ENCODE assay signal across 16 mouse cellular contexts in genomic region chr7:30197592-30198129, GRCm38 (mm10). TPM values are rescaled to one million over a fixed set of nuclear protein-coding genes. Genes with fewer than 3 reads are reported as not detected.
DNase-seq lines count a peak whose midpoint lies in the region; ATAC-seq and TF ChIP-seq lines count a peak whose summit lies in the region.
"Had no signal": no experiment of that assay in that cellular context is flagged by ENCODE, and none has a peak within 500 bp of the region (broad histone marks: within the 10 kb centered on the region; RNA-seq: fewer than 3 reads in every experiment).

No protein-coding gene starts in this region.

- H3K4me3 ChIP-seq in cerebellum, adult 2 months (replicated peaks; ENCODE audit: insufficient read depth, low read depth, low read length) = no peak overlapping the region
- H3K4me3 ChIP-seq in kidney, postnatal 0 days (replicated peaks; ENCODE audit: low read depth, low read length) = no peak overlapping the region
- H3K4me3 ChIP-seq in limb, embryonic 15.5 days = no peak overlapping the region
- H3K4me3 ChIP-seq in intestine, postnatal 0 days (ENCODE audit: low read depth, low read length) = no peak overlapping the region
- H3K4me3 ChIP-seq: liver, embryonic 12.5 days had no signal

- peaks cover 30% of the 10 kb centered on the region for H3K4me1 ChIP-seq in cerebellum, adult 2 months (ENCODE audit: control insufficient read depth, insufficient read depth, low read length)
- H3K4me1 ChIP-seq in kidney, postnatal 0 days (replicated peaks; ENCODE audit: insufficient read depth, low read length) = peaks cover 17% of the 10 kb centered on the region
- H3K4me1 ChIP-seq in limb, embryonic 15.5 days = peaks cover 27% of the 10 kb centered on the region
- H3K4me1 ChIP-seq in intestine, postnatal 0 days (replicated peaks; ENCODE audit: control insufficient read depth, insufficient read depth, low read length) = no peaks in the 10 kb centered on the region; the same call in 1 of the 2 replicates

- DNase-seq in cerebellum, adult 2 months = peak in 1 of 2 experiments; percentile 60
- no peak for DNase-seq in kidney, postnatal 0 days (ENCODE audit: low spot score)
- DNase-seq in kidney, postnatal 25 days = no peak
- DNase-seq in ZHBTc4 (ENCODE audit: low read depth, low spot score) = peak; percentile 90
- no peak for DNase-seq in spleen, postnatal 4 days (ENCODE audit: low spot score in 2 of 2)
- DNase-seq: cerebellum, adult 9-11 months; heart, adult 11 months; lung, postnatal 14 days; right cerebral cortex, adult 18-20 months; thymus, postnatal 36 days had no signal

- WGBS in cerebellum, adult 2 months = 27% methylated on average over 5 of the region's 5 CpGs
- 37% methylated on average over 5 of the region's 5 CpGs for WGBS in kidney, postnatal 0 days
- WGBS in limb, embryonic 15.5 days = 60% methylated on average over 5 of the region's 5 CpGs
- 64% methylated on average over 5 of the region's 5 CpGs for WGBS in intestine, postnatal 0 days

- H3K9me3 ChIP-seq in kidney, postnatal 0 days (replicated peaks; ENCODE audit: low read length) = no peaks in the 10 kb centered on the region
- H3K9me3 ChIP-seq in limb, embryonic 15.5 days = no peaks in the 10 kb centered on the region
- no peaks in the 10 kb centered on the region for H3K9me3 ChIP-seq in intestine, postnatal 0 days (ENCODE audit: control insufficient read depth)
- H3K9me3 ChIP-seq: hindbrain, embryonic 15.5 days; liver, embryonic 12.5 days; midbrain, embryonic 10.5 days had no signal

- H3K4me2 ChIP-seq in kidney, postnatal 0 days (ENCODE audit: low read length) = no peak overlapping the region
- H3K4me2 ChIP-seq in limb, embryonic 15.5 days = no peak overlapping the region
- H3K4me2 ChIP-seq in intestine, postnatal 0 days (replicated peaks; ENCODE audit: low read depth) = no peak overlapping the region

- no peaks in the 10 kb centered on the region for H3K27me3 ChIP-seq in cerebellum, adult 2 months (ENCODE audit: control insufficient read depth, insufficient read depth, low read length)
- H3K27me3 ChIP-seq in kidney, postnatal 0 days (ENCODE audit: insufficient read depth, low read length) = no peaks in the 10 kb centered on the region
- no peaks in the 10 kb centered on the region for H3K27me3 ChIP-seq in limb, embryonic 15.5 days
- H3K27me3 ChIP-seq in intestine, postnatal 0 days (replicated peaks; ENCODE audit: control insufficient read depth, insufficient read depth, low read length) = no peaks in the 10 kb centered on the region
- H3K27me3 ChIP-seq: hindbrain, embryonic 15.5 days; liver, embryonic 12.5 days had no signal

- no peak for TF ChIP-seq CTCF in cerebellum, adult 2 months (IDR thresholded peaks at IDR 0.05; ENCODE audit: borderline replicate concordance, insufficient read depth, low read depth, low read length)
- TF ChIP-seq CTCF in kidney, postnatal 0 days (IDR thresholded peaks at IDR 0.05; ENCODE audit: low read depth) = no peak
- no peak for TF ChIP-seq CTCF in intestine, postnatal 0 days (IDR thresholded peaks at IDR 0.05; ENCODE audit: low read depth)

- peak overlapping the region; percentile 37 for H3K27ac ChIP-seq in cerebellum, adult 2 months (ENCODE audit: insufficient read depth, low read length)
- peak overlapping the region; percentile 51; the same call in 1 of the 2 replicates for H3K27ac ChIP-seq in kidney, postnatal 0 days
- H3K27ac ChIP-seq in limb, embryonic 15.5 days = peak overlapping the region; percentile 27; the same call in 1 of the 2 replicates
- H3K27ac ChIP-seq in intestine, postnatal 0 days (ENCODE audit: low read depth, low read length) = no peak overlapping the region
- H3K27ac ChIP-seq: hindbrain, embryonic 15.5 days; midbrain, embryonic 10.5 days had no signal

- ATAC-seq in cerebellum, adult (ENCODE audit: insufficient number of reproducible peaks, low FRiP score, low TSS enrichment) = no peak
- no peak for ATAC-seq in kidney, postnatal 0 days (replicated peaks; ENCODE audit: low FRiP score, low read depth)
- no peak for ATAC-seq in limb, embryonic 15.5 days (ENCODE audit: insufficient number of reproducible peaks, low FRiP score, low TSS enrichment, low read depth)
- ATAC-seq in intestine, postnatal 0 days = no peak
- ATAC-seq: liver, embryonic 12.5 days had no signal

- TF ChIP-seq POLR2A in cerebellum, adult 2 months (IDR thresholded peaks at IDR 0.05; ENCODE audit: borderline replicate concordance, insufficient read depth, low read length) = no peak

- H3K36me3 ChIP-seq in kidney, postnatal 0 days (ENCODE audit: insufficient read depth, low read length) = no peaks in the 10 kb centered on the region
- H3K36me3 ChIP-seq in limb, embryonic 15.5 days = peaks cover 2% of the 10 kb centered on the region; the same call in 1 of the 2 replicates
- no peaks in the 10 kb centered on the region; the same call in 1 of the 2 replicates for H3K36me3 ChIP-seq in intestine, postnatal 0 days (ENCODE audit: control insufficient read depth, insufficient read depth)
- H3K36me3 ChIP-seq: hindbrain, embryonic 15.5 days; midbrain, embryonic 10.5 days had no signal

- no peak overlapping the region for H3K9ac ChIP-seq in kidney, postnatal 0 days (ENCODE audit: low read depth, low read length)
- no peak overlapping the region for H3K9ac ChIP-seq in limb, embryonic 15.5 days
- no peak overlapping the region for H3K9ac ChIP-seq in intestine, postnatal 0 days (ENCODE audit: low read depth, low read length)
- H3K9ac ChIP-seq: hindbrain, embryonic 15.5 days; liver, embryonic 12.5 days had no signal

RNA-seq across cellular contexts. Expression of gene Capns1, which starts 0.9 kb away (rescaled TPM):
- polyA plus RNA-seq in cerebellum, adult 2 months (2012; rRNA removed) = 463 and 475 TPM in 2 replicates
- polyA plus RNA-seq in kidney, postnatal 0 days (2015; fragmentation: Nextera tagmentation; extraction: Ambion mirVana) = 121 and 122 TPM in 2 replicates
- 102 and 117 TPM in 2 replicates for polyA plus RNA-seq in limb, embryonic 15.5 days (2015; fragmentation: Nextera tagmentation; extraction: Ambion mirVana)
- 85.5 and 87.1 TPM in 2 replicates for polyA plus RNA-seq in intestine, postnatal 0 days (2015; fragmentation: Nextera tagmentation; extraction: Ambion mirVana)

RNA-seq across cellular contexts. Expression of gene Cox7a1, which starts 13.7 kb away (rescaled TPM):
- 24.7 and 32.0 TPM in 2 replicates for polyA plus RNA-seq in cerebellum, adult 2 months (2012; rRNA removed)
- 32.9 and 43.0 TPM in 2 replicates for polyA plus RNA-seq in kidney, postnatal 0 days (2015; fragmentation: Nextera tagmentation; extraction: Ambion mirVana)
- polyA plus RNA-seq in limb, embryonic 15.5 days (2015; fragmentation: Nextera tagmentation; extraction: Ambion mirVana) = 3.4 and 10.1 TPM in 2 replicates
- 54.1 and 60.2 TPM in 2 replicates for polyA plus RNA-seq in intestine, postnatal 0 days (2015; fragmentation: Nextera tagmentation; extraction: Ambion mirVana)

RNA-seq across cellular contexts. Expression of gene Zfp146, which starts 28.1 kb away (rescaled TPM):
- polyA plus RNA-seq in cerebellum, adult 2 months (2012; rRNA removed) = 37.6 and 38.0 TPM in 2 replicates
- polyA plus RNA-seq in kidney, postnatal 0 days (2015; fragmentation: Nextera tagmentation; extraction: Ambion mirVana) = 10.6 and 11.4 TPM in 2 replicates
- 17.4 and 18.7 TPM in 2 replicates for polyA plus RNA-seq in limb, embryonic 15.5 days (2015; fragmentation: Nextera tagmentation; extraction: Ambion mirVana)
- 3.1 and 3.8 TPM in 2 replicates for polyA plus RNA-seq in intestine, postnatal 0 days (2015; fragmentation: Nextera tagmentation; extraction: Ambion mirVana)

RNA-seq across cellular contexts. Expression of gene Polr2i, which starts 34.1 kb away (rescaled TPM):
- polyA plus RNA-seq in cerebellum, adult 2 months (2012; rRNA removed) = 167 and 182 TPM in 2 replicates
- polyA plus RNA-seq in kidney, postnatal 0 days (2015; fragmentation: Nextera tagmentation; extraction: Ambion mirVana) = 148 and 157 TPM in 2 replicates
- polyA plus RNA-seq in limb, embryonic 15.5 days (2015; fragmentation: Nextera tagmentation; extraction: Ambion mirVana) = 140 and 149 TPM in 2 replicates
- polyA plus RNA-seq in intestine, postnatal 0 days (2015; fragmentation: Nextera tagmentation; extraction: Ambion mirVana) = 84.6 and 91.2 TPM in 2 replicates

RNA-seq across cellular contexts. Expression of gene Tbcb, which starts 34.4 kb away (rescaled TPM):
- polyA plus RNA-seq in cerebellum, adult 2 months (2012; rRNA removed) = 134 and 147 TPM in 2 replicates
- 176 and 179 TPM in 2 replicates for polyA plus RNA-seq in kidney, postnatal 0 days (2015; fragmentation: Nextera tagmentation; extraction: Ambion mirVana)
- polyA plus RNA-seq in limb, embryonic 15.5 days (2015; fragmentation: Nextera tagmentation; extraction: Ambion mirVana) = 175 and 188 TPM in 2 replicates
- polyA plus RNA-seq in intestine, postnatal 0 days (2015; fragmentation: Nextera tagmentation; extraction: Ambion mirVana) = 159 and 160 TPM in 2 replicates
